In genomic region chr6:33004607-33005006, GRCm38 (mm10) we compare ENCODE assay signal across 12 mouse cellular contexts. TPM values are rescaled to one million over a fixed set of nuclear protein-coding genes. Genes with fewer than 3 reads are reported as not detected.
DNase-seq lines count a peak whose midpoint lies in the region; ATAC-seq and TF ChIP-seq lines count a peak whose summit lies in the region.
"Had no signal": no experiment of that assay in that cellular context is flagged by ENCODE, and none has a peak within 500 bp of the region (broad histone marks: within the 10 kb centered on the region; RNA-seq: fewer than 3 reads in every experiment).

No protein-coding gene starts in this region.

- 0 out of 2 replicates have a peak, but pooled peaks cover 15% of the 10 kb centered on the region for H3K4me1 ChIP-seq in heart, embryonic 12.5 days (replicated peaks)
- H3K4me1 ChIP-seq in intestine, embryonic 16.5 days (ENCODE audit: control insufficient read depth, insufficient read depth, low read length): no peaks in the 10 kb centered on the region

- H3K27ac ChIP-seq in gastrocnemius, adult 2 months: peak overlapping the region; percentile 61
- H3K27ac ChIP-seq in heart, embryonic 12.5 days (ENCODE audit: poor library complexity, severe bottlenecking): no peak overlapping the region
- H3K27ac ChIP-seq in intestine, embryonic 16.5 days (ENCODE audit: low read length): no peak overlapping the region
- H3K27ac ChIP-seq: embryonic facial prominence, embryonic 15.5 days; heart, embryonic 13.5 days had no signal

- no peak overlapping the region for H3K4me2 ChIP-seq in heart, embryonic 12.5 days
- no peak overlapping the region for H3K4me2 ChIP-seq in intestine, embryonic 16.5 days (ENCODE audit: low read depth, low read length)
- H3K4me2 ChIP-seq: embryonic facial prominence, embryonic 15.5 days; heart, embryonic 13.5 days; lung, embryonic 14.5 days had no signal

- no peak overlapping the region for H3K9ac ChIP-seq in heart, embryonic 12.5 days
- no peak overlapping the region for H3K9ac ChIP-seq in intestine, embryonic 16.5 days (ENCODE audit: low read depth, low read length)
- H3K9ac ChIP-seq: embryonic facial prominence, embryonic 15.5 days; heart, embryonic 13.5 days; lung, embryonic 14.5 days had no signal

- DNase-seq in gastrocnemius, adult 2 months: peak; percentile 51
- no peak for DNase-seq in gastrocnemius, postnatal 36 days
- peak; percentile 82 for DNase-seq in 3T3-L1 (ENCODE audit: low read depth, low spot score)
- peak; percentile 81 for DNase-seq in brain, adult 2 months (ENCODE audit: low read depth, low spot score)
- DNase-seq in cerebellum, postnatal 10 days: peak; percentile 32 to 44
- DNase-seq: kidney, postnatal 4 days; lung, embryonic 14.5 days; right cerebral cortex, postnatal 14 days had no signal

- intact Hi-C loops in gastrocnemius, adult 2 months (cut with DNase I): no loop called here
- intact Hi-C loops in gastrocnemius, postnatal 36 days (cut with DNase I): no loop called here

- peaks cover 7% of the 10 kb centered on the region; the same call in 1 of the 2 replicates for H3K36me3 ChIP-seq in heart, embryonic 12.5 days
- H3K36me3 ChIP-seq in intestine, embryonic 16.5 days (ENCODE audit: control insufficient read depth, insufficient read depth, low read length): no peaks in the 10 kb centered on the region
- H3K36me3 ChIP-seq: embryonic facial prominence, embryonic 15.5 days had no signal

- H3K27me3 ChIP-seq in heart, embryonic 12.5 days (replicated peaks): no peaks in the 10 kb centered on the region
- no peaks in the 10 kb centered on the region for H3K27me3 ChIP-seq in intestine, embryonic 16.5 days (replicated peaks; ENCODE audit: control insufficient read depth, insufficient read depth, low read length)
- H3K27me3 ChIP-seq: embryonic facial prominence, embryonic 15.5 days; heart, embryonic 13.5 days had no signal

- WGBS in heart, embryonic 12.5 days: 72% methylated on average over 3 of the region's 3 CpGs
- WGBS in intestine, embryonic 16.5 days: 91% methylated on average over 3 of the region's 3 CpGs

- ATAC-seq in heart, embryonic 12.5 days (ENCODE audit: insufficient number of reproducible peaks, low FRiP score): no peak
- ATAC-seq in intestine, embryonic 16.5 days: no peak

- H3K4me3 ChIP-seq in gastrocnemius, adult 2 months: no peak overlapping the region
- H3K4me3 ChIP-seq in heart, embryonic 12.5 days: no peak overlapping the region
- no peak overlapping the region for H3K4me3 ChIP-seq in intestine, embryonic 16.5 days (ENCODE audit: low read length)
- H3K4me3 ChIP-seq: embryonic facial prominence, embryonic 15.5 days; heart, embryonic 13.5 days had no signal

- no peak for TF ChIP-seq CTCF in gastrocnemius, adult 2 months (IDR thresholded peaks at IDR 0.05)

- no peaks in the 10 kb centered on the region for H3K9me3 ChIP-seq in heart, embryonic 12.5 days (replicated peaks)
- no peaks in the 10 kb centered on the region for H3K9me3 ChIP-seq in intestine, embryonic 16.5 days (ENCODE audit: control insufficient read depth, low read length)
- H3K9me3 ChIP-seq: embryonic facial prominence, embryonic 15.5 days; heart, embryonic 13.5 days had no signal

RNA-seq across cellular contexts. Expression of gene Chchd3, which starts 55.5 kb away (rescaled TPM):
- total RNA-seq in gastrocnemius, adult 2 months (2021): 100 to 1,000 TPM; 397 to 478 TPM
- total RNA-seq in gastrocnemius, postnatal 36 days (2021): 100 to 1,000 TPM; 373 to 412 TPM
- 173 and 177 TPM in 2 replicates for polyA plus RNA-seq in heart, embryonic 12.5 days (2016; fragmentation: Nextera tagmentation; extraction: Ambion mirVana)
- 162 and 164 TPM in 2 replicates for polyA plus RNA-seq in intestine, embryonic 16.5 days (2015; fragmentation: Nextera tagmentation; extraction: Ambion mirVana)

Comparison
In these comparisons a context has a peak if more than half of its experiments do, and no peak if none do; other contexts are left out.
1. DNase-seq: peak in gastrocnemius, adult 2 months (single experiment), 3T3-L1 (single experiment), brain, adult 2 months (single experiment) and cerebellum, postnatal 10 days (2 of 2); none in gastrocnemius, postnatal 36 days (0 of 2).